Mouse (Mus musculus) liver, embryonic 14.5 days (tissue): ENCODE measurements at regions not wholly inside any gene's neighbourhood (a gene's known extent, or its start where the extent isn't known, plus 50 kb on each side); places are given as distances from the start of the nearest gene placed in this dataset.

Experiments
- ATAC-seq: fragments of 200-750 bp; cut with Nextera tagmentation; 2 replicates; pipeline ENCODE4 v1.8.0; 2017; ENCODE audit warnings: moderate number of reproducible peaks, mild to moderate bottlenecking, moderate library complexity; ENCODE audit not compliant: insufficient read depth
- DNase-seq, 3 experiments: peaks; one replicate each; pipeline ENCODE4 v3.0.0-alpha.2; 2012 to 2013; ENCODE audit warnings: low read depth in 3 of 3, low spot score in 3 of 3
- H3K27ac ChIP-seq: fragments of 300-500 bp; sonication (generic); 2 replicates; pipeline ENCODE4 v1.5.1; 2014; ENCODE audit warnings: moderate library complexity, mild to moderate bottlenecking, control low read depth, inconsistent platforms
- H3K27me3 ChIP-seq: fragments of 300-500 bp; sonication (generic); 2 replicates; pipeline ENCODE4 v1.6.1; 2014; ENCODE audit warnings: mild to moderate bottlenecking, low read length, moderate library complexity; ENCODE audit not compliant: control insufficient read depth, insufficient read depth
- H3K36me3 ChIP-seq: fragments of 300-500 bp; sonication (generic); replicated peaks from 2 replicates; pipeline ENCODE4 v1.6.1; 2014; ENCODE audit warnings: low read depth; ENCODE audit not compliant: control insufficient read depth, insufficient read depth
- H3K4me1 ChIP-seq, 2 experiments: fragments of 200-500 bp in 1 of 2; fragments of 300-500 bp in 1 of 2; sonication (generic) in 1 of 2; replicated peaks; 2 replicates each; pipeline ENCODE4 v1.6.1; 2012 to 2014; ENCODE audit warnings: antibody characterized with exemption in 1 of 2, inconsistent platforms in 1 of 2, low read length in 1 of 2; ENCODE audit not compliant: control insufficient read depth in 2 of 2, insufficient read depth in 2 of 2
- H3K4me2 ChIP-seq: fragments of 300-500 bp; sonication (generic); 2 replicates; pipeline ENCODE4 v1.6.1; 2014; ENCODE audit warnings: low read depth, mild to moderate bottlenecking, control low read depth, moderate library complexity
- H3K4me3 ChIP-seq, 2 experiments: fragments of 200-500 bp in 1 of 2; fragments of 300-500 bp in 1 of 2; sonication (generic) in 1 of 2; 2 replicates each; pipeline ENCODE4 v1.5.1; 2012 to 2014; ENCODE audit warnings: low read depth in 2 of 2, low read length in 2 of 2, mild to moderate bottlenecking in 2 of 2, control low read depth in 1 of 2, inconsistent platforms in 1 of 2, moderate library complexity in 1 of 2; ENCODE audit not compliant: insufficient read depth in 1 of 2
- H3K9ac ChIP-seq: fragments of 300-500 bp; sonication (generic); replicated peaks from 2 replicates; pipeline ENCODE4 v1.6.1; 2014; ENCODE audit warnings: mild to moderate bottlenecking, control low read depth, moderate library complexity
- H3K9me3 ChIP-seq: fragments of 300-500 bp; sonication (generic); 2 replicates; pipeline ENCODE4 v1.6.1; 2016; ENCODE audit warnings: low read length, mixed read lengths; ENCODE audit not compliant: control insufficient read depth
- CTCF ChIP-seq: IDR thresholded peaks from 2 replicates; pipeline ENCODE4 v1.5.1; 2016; ENCODE audit warnings: antibody characterized with exemption, low read depth, control low read depth
- EP300 ChIP-seq: IDR thresholded peaks from 2 replicates; pipeline ENCODE4 v1.6.1; 2016; ENCODE audit warnings: antibody characterized with exemption, low read depth
- WGBS: fragments of 180-500 bp; shearing (Covaris S2); extraction: QIAGEN DNeasy Blood & Tissue Kit; methylation state at CpG from one replicate; pipeline ENCODE4 v1.1.7; 2014; ENCODE audit not compliant: insufficient replicate concordance; 5-methylcytosine and 5-hydroxymethylcytosine counted together

GRCm38 (mm10) chr10:116693816-116694215 lies 112.5 kb upstream of the Cnot2 start:
- Histone ChIP-seq H3K9me3 (no peaks in the 10 kb centered on the region), H3K36me3 (no peaks in the 10 kb centered on the region), H3K4me3 (no peak overlapping the region), H3K27me3 (no peaks in the 10 kb centered on the region), H3K27ac (no peak overlapping the region), H3K4me1 (no peaks in the 10 kb centered on the region), H3K9ac (no peak overlapping the region), H3K4me2 (no peak overlapping the region)
- ATAC-seq (no peak), DNase-seq (no peak)
- TF ChIP-seq CTCF, result no peak
- TF ChIP-seq EP300, result no peak
- WGBS, result 64% methylated on average over 3 of the region's 3 CpGs

- no peak for DNase-seq
- no peak for ATAC-seq
- Histone ChIP-seq H3K27ac (no peak overlapping the region), H3K27me3 (no peaks in the 10 kb centered on the region), H3K9ac (no peak overlapping the region), H3K4me2 (no peak overlapping the region), H3K4me3 (no peak overlapping the region), H3K36me3 (no peaks in the 10 kb centered on the region), H3K9me3 (no peaks in the 10 kb centered on the region), H3K4me1 (no peaks in the 10 kb centered on the region)
- TF ChIP-seq EP300 (no peak), CTCF (no peak)
- WGBS, result 78% methylated on average over 11 of the region's 11 CpGs
Measured at GRCm38 (mm10) chr10:116686741-116687140, 105.4 kb upstream of the Cnot2 start.

GRCm38 (mm10) chr10:116683374-116683773 lies 102.1 kb upstream of the Cnot2 start:
- Histone ChIP-seq H3K4me2 (no peak overlapping the region), H3K27ac (no peak overlapping the region), H3K36me3 (no peaks in the 10 kb centered on the region), H3K27me3 (no peaks in the 10 kb centered on the region), H3K4me3 (no peak overlapping the region), H3K9me3 (no peaks in the 10 kb centered on the region), H3K4me1 (no peaks in the 10 kb centered on the region), H3K9ac (no peak overlapping the region)
- 63% methylated on average over 9 of the region's 9 CpGs for WGBS
- DNase-seq (no peak), ATAC-seq (no peak)
- no peak for TF ChIP-seq CTCF

- Histone ChIP-seq H3K27ac (no peak overlapping the region), H3K4me3 (no peak overlapping the region), H3K36me3 (no peaks in the 10 kb centered on the region), H3K4me2 (no peak overlapping the region), H3K9ac (no peak overlapping the region), H3K4me1 (no peaks in the 10 kb centered on the region), H3K27me3 (no peaks in the 10 kb centered on the region), H3K9me3 (no peaks in the 10 kb centered on the region)
- DNase-seq (no peak), ATAC-seq (no peak)
- 58% methylated on average over 10 of the region's 10 CpGs for WGBS
- no peak for TF ChIP-seq EP300
- no peak for TF ChIP-seq CTCF
Measured at GRCm38 (mm10) chr10:116678950-116679735, 97.8 kb upstream of the Cnot2 start.

- no peak for DNase-seq
- WGBS, result 51% methylated on average over 4 of the region's 4 CpGs
- H3K4me3 ChIP-seq, result no peak overlapping the region
Measured at GRCm38 (mm10) chr10:116677949-116678348, 96.6 kb upstream of the Cnot2 start.

More at GRCm38 (mm10) chr10:116677949-116678348, 96.6 kb upstream of the Cnot2 start:
- TF ChIP-seq CTCF (no peak), EP300 (no peak)
- no peaks in the 10 kb centered on the region for H3K4me1 ChIP-seq
- ATAC-seq, result no peak
- H3K27ac ChIP-seq, result no peak overlapping the region
- H3K36me3 ChIP-seq, result no peaks in the 10 kb centered on the region
- H3K9me3 ChIP-seq, result no peaks in the 10 kb centered on the region
- no peak overlapping the region for H3K4me2 ChIP-seq
- H3K27me3 ChIP-seq, result no peaks in the 10 kb centered on the region
- H3K9ac ChIP-seq, result no peak overlapping the region
